ENCODE assay signal across 15 mouse cellular contexts in the genomic region with DNA sequence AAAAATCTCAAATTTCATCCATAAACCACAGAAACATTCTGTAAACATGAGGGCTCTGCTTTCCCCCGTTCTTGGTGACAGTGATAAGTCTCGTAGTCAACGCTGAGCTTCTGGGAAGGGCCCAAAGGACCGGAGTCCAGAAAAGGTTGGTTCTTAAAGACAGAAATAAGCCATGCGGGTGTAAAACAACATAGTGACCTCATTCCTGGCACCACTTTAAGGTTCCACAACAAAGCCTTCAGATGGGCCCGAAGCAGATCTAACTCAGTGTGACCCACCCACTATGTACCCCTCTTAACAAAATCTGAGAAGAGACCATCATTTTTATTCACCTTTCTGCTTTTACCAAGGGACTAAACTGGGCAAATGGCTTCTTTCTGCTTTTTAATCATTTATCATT. TPM values are rescaled to one million over a fixed set of nuclear protein-coding genes. Genes with fewer than 3 reads are reported as not detected.
"Had no signal": no experiment of that assay in that cellular context is flagged by ENCODE, and none has a peak within 500 bp of the region (broad histone marks: within the 10 kb centered on the region; RNA-seq: fewer than 3 reads in every experiment).

No protein-coding gene starts in this region.

- ATAC-seq: liver, postnatal 0 days; midbrain, embryonic 16.5 days had no signal

- H3K4me1 ChIP-seq: limb, embryonic 15.5 days; liver, embryonic 13.5 days; lung, embryonic 15.5 days; stomach, embryonic 15.5 days had no signal

- DNase-seq: kidney, postnatal 10 days; kidney, postnatal 4 days; liver, embryonic 13.5 days; liver, postnatal 0 days; lung, postnatal 14 days; right cerebral cortex, postnatal 14 days; thymus, adult 2 months; thymus, postnatal 25 days had no signal

- H3K4me2 ChIP-seq: limb, embryonic 15.5 days; liver, embryonic 13.5 days; lung, embryonic 15.5 days; stomach, embryonic 15.5 days had no signal

- H3K9ac ChIP-seq: limb, embryonic 15.5 days; liver, embryonic 13.5 days; liver, postnatal 0 days; lung, embryonic 15.5 days; stomach, embryonic 15.5 days had no signal

- H3K4me3 ChIP-seq: layer of hippocampus, adult 2 months; limb, embryonic 15.5 days; liver, embryonic 13.5 days; lung, embryonic 15.5 days; stomach, embryonic 15.5 days had no signal

- H3K36me3 ChIP-seq: limb, embryonic 15.5 days; liver, embryonic 13.5 days; lung, embryonic 15.5 days; stomach, embryonic 15.5 days had no signal

- H3K27ac ChIP-seq: layer of hippocampus, adult 2 months; limb, embryonic 15.5 days; liver, embryonic 13.5 days; lung, embryonic 15.5 days; stomach, embryonic 15.5 days had no signal

- H3K9me3 ChIP-seq: limb, embryonic 15.5 days; liver, embryonic 13.5 days; lung, embryonic 15.5 days; stomach, embryonic 15.5 days had no signal

RNA-seq across cellular contexts. Expression of a gene that starts 10.2 kb away (rescaled TPM):
- total RNA-seq: megakaryocyte-erythroid progenitor cell, adult 5-6 weeks had no signal
- polyA plus RNA-seq: limb, embryonic 11.5 days; liver, embryonic 13.5 days had no signal
